9 mouse cellular contexts compared by ENCODE assay signal in the genomic region with DNA sequence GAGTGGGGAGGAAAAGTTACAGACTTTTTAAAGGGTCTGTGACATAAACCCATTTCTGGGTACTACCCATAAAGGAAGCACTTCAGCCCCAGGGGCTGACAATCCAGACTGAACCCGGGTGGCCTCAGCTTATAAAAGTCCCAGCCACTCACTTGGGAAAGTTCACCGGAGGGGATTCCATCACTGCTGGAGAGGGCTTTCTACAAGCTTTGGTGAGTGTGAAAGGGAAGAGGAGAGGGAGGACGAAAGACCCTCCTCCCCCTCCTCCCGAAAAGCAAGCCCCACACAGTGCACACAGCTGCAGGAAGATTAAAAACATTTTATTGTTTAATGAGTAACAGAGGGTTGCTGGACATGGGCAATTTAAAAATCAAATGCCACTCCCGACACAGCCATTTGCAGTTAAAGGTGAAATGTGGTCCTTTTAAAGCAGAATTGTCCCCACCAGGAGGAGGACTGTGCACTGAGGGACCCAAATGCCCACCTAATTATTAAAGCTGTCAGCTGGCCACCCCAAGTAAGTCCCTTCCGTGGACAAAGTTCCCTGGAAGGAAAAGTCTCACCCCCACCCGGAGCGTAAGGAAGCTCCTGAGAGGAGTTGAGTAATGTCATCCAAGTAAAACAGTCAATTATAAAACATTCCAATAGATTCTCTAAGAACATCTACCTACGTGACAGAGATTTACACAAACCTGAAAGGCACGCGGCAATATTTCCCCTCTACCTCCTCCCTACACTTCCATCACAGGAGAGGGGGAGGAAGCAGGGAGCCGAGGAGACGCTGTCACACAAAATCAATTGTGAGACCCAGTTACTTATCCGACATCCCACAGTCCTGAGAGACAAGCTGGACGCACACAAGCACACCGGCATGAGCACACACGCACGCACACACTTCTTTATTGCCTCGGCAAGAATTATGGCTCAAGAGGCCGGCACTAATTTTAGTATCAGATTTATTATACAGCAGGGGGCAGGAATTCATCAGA. TPM values are rescaled to one million over a fixed set of nuclear protein-coding genes. Genes with fewer than 3 reads are reported as not detected.
A peak's percentile ranks its signal among the peaks of the same experiment; 100 is the strongest.
DNase-seq lines count a peak whose midpoint lies in the region; ATAC-seq lines count a peak whose summit lies in the region.
"Had no signal": no experiment of that assay in that cellular context is flagged by ENCODE, and none has a peak within 500 bp of the region (broad histone marks: within the 10 kb centered on the region; RNA-seq: fewer than 3 reads in every experiment).

No protein-coding gene starts in this region.

- H3K27ac ChIP-seq in heart, embryonic 11.5 days (ENCODE audit: low read depth, low read length): peak overlapping the region; percentile 73
- no peak overlapping the region for H3K27ac ChIP-seq in intestine, embryonic 16.5 days (ENCODE audit: low read length)
- H3K27ac ChIP-seq in stomach, embryonic 15.5 days: peak overlapping the region; percentile 51; the same call in 1 of the 2 replicates

- H3K9me3 ChIP-seq in heart, embryonic 11.5 days (replicated peaks; ENCODE audit: control insufficient read depth, low read length): no peaks in the 10 kb centered on the region
- no peaks in the 10 kb centered on the region for H3K9me3 ChIP-seq in intestine, embryonic 16.5 days (ENCODE audit: control insufficient read depth, low read length)
- H3K9me3 ChIP-seq in stomach, embryonic 15.5 days: no peaks in the 10 kb centered on the region

- no peak for ATAC-seq in heart, embryonic 11.5 days (replicated peaks; ENCODE audit: insufficient number of reproducible peaks, low FRiP score, low TSS enrichment)
- ATAC-seq in intestine, embryonic 16.5 days: no peak
- ATAC-seq in stomach, embryonic 15.5 days (ENCODE audit: insufficient read depth, low FRiP score, low read depth): no peak

- H3K27me3 ChIP-seq in heart, embryonic 11.5 days (ENCODE audit: control insufficient read depth, insufficient read depth, low read length): no peaks in the 10 kb centered on the region
- H3K27me3 ChIP-seq in intestine, embryonic 16.5 days (replicated peaks; ENCODE audit: control insufficient read depth, insufficient read depth, low read length): no peaks in the 10 kb centered on the region
- H3K27me3 ChIP-seq in stomach, embryonic 15.5 days (replicated peaks): no peaks in the 10 kb centered on the region

- WGBS in heart, embryonic 11.5 days (ENCODE audit: insufficient replicate concordance): 51% methylated on average over 20 of the region's 20 CpGs
- 24% methylated on average over 20 of the region's 20 CpGs for WGBS in intestine, embryonic 16.5 days
- 32% methylated on average over 20 of the region's 20 CpGs for WGBS in stomach, embryonic 15.5 days

- H3K4me2 ChIP-seq in heart, embryonic 11.5 days: peak overlapping the region; percentile 19; the same call in 1 of the 2 replicates
- no peak overlapping the region for H3K4me2 ChIP-seq in intestine, embryonic 16.5 days (ENCODE audit: low read depth, low read length)
- H3K4me2 ChIP-seq in stomach, embryonic 15.5 days: no peak overlapping the region

- H3K4me3 ChIP-seq in heart, embryonic 11.5 days (ENCODE audit: low read depth, low read length): no peak overlapping the region
- no peak overlapping the region for H3K4me3 ChIP-seq in intestine, embryonic 16.5 days (ENCODE audit: low read length)
- no peak overlapping the region for H3K4me3 ChIP-seq in stomach, embryonic 15.5 days (replicated peaks)

- DNase-seq in heart, adult 8-10 months (ENCODE audit: low spot score): no peak
- DNase-seq in retina, postnatal 1 day: peak; percentile 39
- DNase-seq in retina, embryonic 14.5 days (ENCODE audit: low spot score): no peak
- no peak for DNase-seq in B cell, adult 2 months
- no peak for DNase-seq in right cerebral cortex, postnatal 25 days
- DNase-seq: layer of hippocampus, adult 9-11 months had no signal

- H3K9ac ChIP-seq in heart, embryonic 11.5 days (ENCODE audit: low read depth, low read length): no peak overlapping the region
- H3K9ac ChIP-seq in intestine, embryonic 16.5 days (ENCODE audit: low read depth, low read length): 0 out of 2 replicates have a peak overlapping the region, but pooled peaks have one; percentile 21
- no peak overlapping the region for H3K9ac ChIP-seq in stomach, embryonic 15.5 days

- H3K4me1 ChIP-seq in heart, embryonic 11.5 days (ENCODE audit: control insufficient read depth, insufficient read depth, low read length): peaks cover 65% of the 10 kb centered on the region
- H3K4me1 ChIP-seq in intestine, embryonic 16.5 days (ENCODE audit: control insufficient read depth, insufficient read depth, low read length): peaks cover 51% of the 10 kb centered on the region
- peaks cover 53% of the 10 kb centered on the region for H3K4me1 ChIP-seq in stomach, embryonic 15.5 days

- H3K36me3 ChIP-seq in heart, embryonic 11.5 days (ENCODE audit: control insufficient read depth, insufficient read depth, low read length): peaks cover 8% of the 10 kb centered on the region
- no peaks in the 10 kb centered on the region for H3K36me3 ChIP-seq in intestine, embryonic 16.5 days (ENCODE audit: control insufficient read depth, insufficient read depth, low read length)
- no peaks in the 10 kb centered on the region; the same call in 1 of the 2 replicates for H3K36me3 ChIP-seq in stomach, embryonic 15.5 days

RNA-seq across cellular contexts. Expression of gene Msi2, which starts 24.1 kb away (rescaled TPM):
- 15.3 and 18.4 TPM in 2 replicates for polyA plus RNA-seq in heart, embryonic 11.5 days (2014; fragmentation: Nextera tagmentation; extraction: Ambion mirVana)
- 100 to 1,000 TPM; 206 to 216 (median 210) TPM for total RNA-seq in heart, adult 8-10 months (2022)
- polyA plus RNA-seq in intestine, embryonic 16.5 days (2015; fragmentation: Nextera tagmentation; extraction: Ambion mirVana): 8.7 and 10.0 TPM in 2 replicates
- polyA plus RNA-seq in stomach, embryonic 15.5 days (2015; fragmentation: Nextera tagmentation; extraction: Ambion mirVana): 12.1 and 13.7 TPM in 2 replicates
